Mouse (Mus musculus) gastrocnemius, adult 8-10 months (tissue): ENCODE measurements around the gene Lgals12. TPM values are rescaled to one million over a fixed set of nuclear protein-coding genes. Genes with fewer than 3 reads are reported as not detected.

Source experiments
- total RNA-seq, 4 experiments: library from RNA; stranded (reverse); gene quantifications; 2 replicates each; pipeline ENCODE4 v1.2.4; 2022

The Lgals12 gene
- total RNA-seq, 4 experiments from 2014 or later: 0.46 to 2.0 (median 1.2) TPM

Other genes starting within 250 kb of the Lgals12 start
- gene Spindoc, start 224.2 kb downstream of the Lgals12 start, total RNA-seq: 1 to 10 TPM; 6.8 to 8.6 (median 7.3) TPM
- 1 to 10 TPM; 3.1 to 4.1 (median 3.8) TPM for gene 2700081O15Rik, start 189.6 kb downstream of the Lgals12 start, total RNA-seq
- 10 to 100 TPM; 26.8 to 30.2 (median 27.1) TPM for gene Rtn3, start 123.9 kb downstream of the Lgals12 start, total RNA-seq
- 1 to 10 TPM; 5.6 to 8.0 (median 7.1) TPM for gene Atl3, start 113.2 kb downstream of the Lgals12 start, total RNA-seq
- 100 to 1,000 TPM in 2 of 4 experiments, 10 to 100 TPM in 2; 97.9 to 127 (median 108) TPM for gene Pla2g16, start 49.7 kb downstream of the Lgals12 start, total RNA-seq
- not detected for gene Hrasls5, start 5.3 kb upstream of the Lgals12 start, total RNA-seq
- gene Slc22a19, start 104.1 kb upstream of the Lgals12 start, total RNA-seq: not detected
- not detected for gene Slc22a26, start 195.5 kb upstream of the Lgals12 start, total RNA-seq